Mouse (Mus musculus) CH12.LX (cell line): ENCODE data around the gene Mapk11. TPM values are rescaled to one million over a fixed set of nuclear protein-coding genes. Genes with fewer than 3 reads are reported as not detected.

ENCODE experiments used
- DNase-seq: peaks from one replicate; pipeline ENCODE4 v3.0.0-alpha.2; 2013; ENCODE audit errors: extremely low read depth
- H3K27ac ChIP-seq: 2 replicates; pipeline ENCODE4 v1.5.1; 2012; ENCODE audit warnings: low read depth, mild to moderate bottlenecking, control low read depth, moderate library complexity; ENCODE audit not compliant: insufficient read depth
- H3K27me3 ChIP-seq: replicated peaks from 2 replicates; pipeline ENCODE3; 2012; ENCODE audit warnings: inconsistent platforms
- H3K36me3 ChIP-seq, 2 experiments: replicated peaks in 1 of 2; 2 replicates each; pipeline versions ENCODE3 to v1.6.1; 2012; ENCODE audit warnings: inconsistent platforms in 1 of 2, low read length in 1 of 2, mild to moderate bottlenecking in 1 of 2, mixed read lengths in 1 of 2, moderate library complexity in 1 of 2; ENCODE audit not compliant: control insufficient read depth in 1 of 2, insufficient read depth in 1 of 2
- H3K4me1 ChIP-seq, 2 experiments: 2 replicates each; pipeline ENCODE4 v1.6.1; 2012; ENCODE audit warnings: inconsistent platforms in 1 of 2, moderate library complexity in 1 of 2; ENCODE audit not compliant: insufficient read depth in 2 of 2, control insufficient read depth in 1 of 2
- H3K4me2 ChIP-seq: 2 replicates; pipeline ENCODE4 v1.6.1; 2012; ENCODE audit warnings: low read depth, mild to moderate bottlenecking, control low read depth; ENCODE audit not compliant: poor library complexity, insufficient read depth, severe bottlenecking
- H3K4me3 ChIP-seq, 3 experiments: fragments of 150-350 bp in 1 of 3; sonication (generic) in 1 of 3; replicated peaks in 1 of 3; 2 replicates each; pipeline versions ENCODE3 to v1.5.1; 2011 to 2012; ENCODE audit warnings: low read depth in 2 of 3, low read length in 2 of 3, mild to moderate bottlenecking in 2 of 3, moderate library complexity in 2 of 3, control low read depth in 1 of 3, improper control_type of control experiment in 1 of 3, inconsistent platforms in 1 of 3, mixed read lengths in 1 of 3; ENCODE audit not compliant: poor library complexity in 1 of 3
- H3K79me2 ChIP-seq: replicated peaks from 2 replicates; pipeline ENCODE4 v1.6.1; 2012; ENCODE audit warnings: mild to moderate bottlenecking, moderate library complexity; ENCODE audit not compliant: control insufficient read depth, poor library complexity, insufficient read depth, severe bottlenecking; ENCODE audit errors: extremely low read depth
- H3K9ac ChIP-seq: 2 replicates; pipeline ENCODE4 v1.6.1; 2012; ENCODE audit warnings: low read depth, mild to moderate bottlenecking, control low read depth, moderate library complexity; ENCODE audit not compliant: insufficient read depth
- H3K9me3 ChIP-seq: replicated peaks from 2 replicates; pipeline ENCODE3; 2012; ENCODE audit warnings: low read length, inconsistent platforms, mixed read lengths
- GABPA ChIP-seq: IDR thresholded peaks from 2 replicates; pipeline ENCODE4 v1.6.1; 2012; ENCODE audit warnings: low read depth, low read length, improper control_type of control experiment, inconsistent platforms; ENCODE audit not compliant: insufficient replicate concordance
- HCFC1 ChIP-seq: IDR thresholded peaks from 2 replicates; pipeline ENCODE4 v1.6.1; 2012; ENCODE audit warnings: low read depth, mild to moderate bottlenecking, inconsistent platforms, low read length, improper control_type of control experiment
- IRF4 ChIP-seq: IDR thresholded peaks from 2 replicates; pipeline ENCODE4 v1.6.1; 2014; ENCODE audit warnings: low read depth, mild to moderate bottlenecking, inconsistent platforms, low read length, improper control_type of control experiment
- MAFK ChIP-seq: IDR thresholded peaks from 2 replicates; pipeline ENCODE4 v1.6.1; 2011; ENCODE audit warnings: low read length, improper control_type of control experiment; ENCODE audit not compliant: insufficient replicate concordance
- MAZ ChIP-seq: IDR thresholded peaks from 2 replicates; pipeline ENCODE4 v1.6.1; 2012; ENCODE audit warnings: low read depth, mild to moderate bottlenecking, inconsistent platforms, low read length, improper control_type of control experiment, moderate library complexity
- MXI1 ChIP-seq: IDR thresholded peaks from 2 replicates; pipeline ENCODE4 v1.6.1; 2011; ENCODE audit warnings: mild to moderate bottlenecking, low read depth, low read length, improper control_type of control experiment
- PAX5 ChIP-seq: IDR thresholded peaks from 2 replicates; pipeline ENCODE4 v1.6.1; 2012; ENCODE audit warnings: low read length, inconsistent platforms, mixed read lengths
- POLR2A ChIP-seq: IDR thresholded peaks from 2 replicates; pipeline ENCODE4 v1.6.1; 2011; ENCODE audit warnings: low read depth, mild to moderate bottlenecking, improper control_type of control experiment, low read length
- RCOR1 ChIP-seq: conservative IDR thresholded peaks from 2 replicates; pipeline ENCODE4 v1.6.1; 2012; ENCODE audit warnings: low read depth, mild to moderate bottlenecking, inconsistent platforms, low read length, improper control_type of control experiment
- SIN3A ChIP-seq: IDR thresholded peaks from 2 replicates; pipeline ENCODE4 v1.6.1; 2012; ENCODE audit warnings: low read length, improper control_type of control experiment, inconsistent platforms
- TCF12 ChIP-seq: IDR thresholded peaks from 2 replicates; pipeline ENCODE4 v1.6.1; 2014; ENCODE audit warnings: low read depth, mild to moderate bottlenecking, inconsistent platforms, low read length, improper control_type of control experiment
- USF1 ChIP-seq: IDR thresholded peaks from 2 replicates; pipeline ENCODE4 v1.6.1; 2014; ENCODE audit warnings: low read depth, mild to moderate bottlenecking, inconsistent platforms, low read length, improper control_type of control experiment
- USF2 ChIP-seq: conservative IDR thresholded peaks from 2 replicates; pipeline ENCODE4 v1.6.1; 2011; ENCODE audit warnings: low read depth, low read length, improper control_type of control experiment
- ZMIZ1 ChIP-seq: IDR thresholded peaks from 2 replicates; pipeline ENCODE4 v1.6.1; 2012; ENCODE audit warnings: low read depth, mild to moderate bottlenecking, inconsistent platforms, low read length, improper control_type of control experiment
- dilution Hi-C: fragments of 300-500 bp; cut with MboI; formaldehyde crosslinking; loops from 2 replicates; pipeline ENCODE4 v1.14.3; 2020; ENCODE audit warnings: low sequenced_read_pairs; ENCODE audit not compliant: extremely low pct_unique_long_range_greater_than_20kb, extremely low pct_ligation_motif_present
- in situ Hi-C: fragments of 300-500 bp; cut with MboI; formaldehyde crosslinking; loops from 3 replicates; pipeline ENCODE4 v1.14.3; 2019; ENCODE audit warnings: low sequenced_read_pairs, low pct_ligation_motif_present, low pct_unique_long_range_greater_than_20kb, mixed read lengths
- polyA plus RNA-seq: library from polyadenylated mRNA; unstranded; fragments of >175 nt; gene quantifications from 2 replicates; pipeline ENCODE4 v1.2.1, GENCODE M21; 2012; ENCODE audit warnings: low read depth; ENCODE audit not compliant: insufficient read length
- total RNA-seq, 2 experiments: library from RNA; depleted of rRNA; stranded (reverse); fragments of 300-350 nt in 1 of 2; fragments of >200 nt in 1 of 2; gene quantifications; 2 replicates each; pipeline ENCODE4 v1.2.3; 2012 to 2014

Mapk11 gene
- total and polyA plus RNA-seq, 3 experiments = 3.9 to 11.4 (median 5.3) TPM

GRCm38 (mm10) chr15:89184141-89184936 lies 34.9 kb upstream of the Mapk11 start:
- H3K4me1 ChIP-seq = peaks cover 4 to 14% of the 10 kb centered on the region in 2 experiments; a peak in 2 of 4 replicates
- H3K4me3 ChIP-seq = no peak overlapping the region
- 0 out of 2 replicates have a peak, but pooled peaks cover 3% of the 10 kb centered on the region for H3K79me2 ChIP-seq
- peaks cover 28 to 77% of the 10 kb centered on the region in 2 experiments for H3K36me3 ChIP-seq
- DNase-seq = no peak
- no peak overlapping the region for H3K4me2 ChIP-seq
- in situ Hi-C loops (no loop called here), dilution Hi-C loops (no loop called here)
- no peak overlapping the region for H3K27ac ChIP-seq
- H3K27me3 ChIP-seq = no peaks in the 10 kb centered on the region
- no peak overlapping the region for H3K9ac ChIP-seq
- peaks cover 8% of the 10 kb centered on the region for H3K9me3 ChIP-seq
- no peak for TF ChIP-seq USF1
- TF ChIP-seq GABPA = no peak
- no peak for TF ChIP-seq POLR2A
- no peak for TF ChIP-seq TCF12
- TF ChIP-seq MXI1 = no peak

- Histone ChIP-seq H3K9me3 (peaks cover 8% of the 10 kb centered on the region), H3K4me2 (no peak overlapping the region), H3K9ac (no peak overlapping the region), H3K27me3 (no peaks in the 10 kb centered on the region), H3K4me1 (peaks cover 12 to 29% of the 10 kb centered on the region in 2 experiments), H3K36me3 (peaks cover 20 to 62% of the 10 kb centered on the region in 2 experiments), H3K79me2 (0 out of 2 replicates have a peak, but pooled peaks cover 3% of the 10 kb centered on the region), H3K27ac (no peak overlapping the region), H3K4me3 (no peak overlapping the region)
- TF ChIP-seq RCOR1 = no peak
- no peak for TF ChIP-seq SIN3A
- no peak for TF ChIP-seq IRF4
- no peak for TF ChIP-seq MAZ
- no peak for TF ChIP-seq MAFK
- TF ChIP-seq USF2 = no peak
- TF ChIP-seq HCFC1 = no peak
- TF ChIP-seq PAX5 = no peak
- TF ChIP-seq ZMIZ1 = no peak
- dilution Hi-C loops = no loop called here
- no peak for DNase-seq
- in situ Hi-C loops = no loop called here
Measured at GRCm38 (mm10) chr15:89182842-89183241, 33.4 kb upstream of the Mapk11 start.
